Mouse (Mus musculus) spleen, postnatal 14 days (tissue): ENCODE data around the gene A2m.

ENCODE experiments used
- DNase-seq, 2 experiments: peaks; one replicate each; pipeline ENCODE4 v3.0.0; 2021 to 2022; ENCODE audit warnings: low spot score in 2 of 2

A2m gene

GRCm38 (mm10) chr6:121635076-121635475, at the start of gene A2m:
TSS of gene A2m (plus strand) at chr6:121635376.
- no peak for DNase-seq

GRCm38 (mm10) chr6:121590131-121590530, 45.0 kb upstream of the A2m start:
- DNase-seq = no peak

- DNase-seq = no peak
These were observed 34.2 kb upstream of the A2m start for GRCm38 (mm10) chr6:121600927-121601326.

- no peak for DNase-seq
These were observed 27.3 kb upstream of the A2m start for GRCm38 (mm10) chr6:121607861-121608260.

- no peak for DNase-seq
These were observed 23.4 kb upstream of the A2m start for GRCm38 (mm10) chr6:121611796-121612195.

- no peak for DNase-seq
These were observed 17.7 kb upstream of the A2m start for GRCm38 (mm10) chr6:121617476-121617875.

GRCm38 (mm10) chr6:121622525-121622924, 12.7 kb upstream of the A2m start:
- DNase-seq = no peak

GRCm38 (mm10) chr6:121634520-121634919, 656 bp upstream of the A2m start:
- no peak for DNase-seq

- DNase-seq = no peak
These were observed 749 bp downstream of the A2m start for GRCm38 (mm10) chr6:121635878-121636371.

GRCm38 (mm10) chr6:121648499-121648898, 13.3 kb downstream of the A2m start:
- DNase-seq = no peak
